Mouse (Mus musculus): ENCODE measurements at regions not wholly inside any gene's neighbourhood (a gene's known extent, or its start where the extent isn't known, plus 50 kb on each side); places are given as distances from the start of the nearest gene placed in this dataset.

- WGBS, result 76% methylated on average over 6 of the region's 6 CpGs
Measured at GRCm38 (mm10) chr9:112909311-112910101, 673.8 kb upstream of the Arpp21 start.

DNA sequence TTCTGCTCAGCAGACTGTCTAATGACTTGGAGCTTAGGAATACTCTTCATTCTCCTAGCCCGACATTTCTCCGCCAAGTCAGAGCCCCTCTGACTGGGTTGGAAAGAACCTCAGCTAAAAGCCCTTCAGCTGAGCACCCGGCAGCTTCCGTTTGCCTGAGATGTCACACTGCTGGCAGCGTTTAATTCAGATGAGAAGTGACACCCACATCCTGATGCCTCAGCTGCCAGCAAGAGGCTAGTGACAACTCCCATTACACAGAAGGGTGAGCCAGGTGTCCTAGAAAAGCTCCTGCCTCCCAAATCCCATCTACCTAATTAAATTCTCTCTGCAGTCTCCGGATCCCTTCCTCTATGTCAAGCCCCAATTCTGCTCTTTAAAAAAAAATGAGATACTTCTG lies 670.2 kb upstream of the Arpp21 start:
- Histone ChIP-seq H3K9ac (no peak overlapping the region), H3K9me3 (replicated peaks) (no peaks in the 10 kb centered on the region), H3K36me3 (ENCODE audit: poor library complexity, severe bottlenecking) (no peaks in the 10 kb centered on the region), H3K4me3 (no peak overlapping the region), H3K27ac (no peak overlapping the region), H3K27me3 (no peaks in the 10 kb centered on the region), H3K4me1 (no peaks in the 10 kb centered on the region), H3K4me2 (no peak overlapping the region)
- no peak for ATAC-seq
- 86% methylated on average over 6 of the region's 6 CpGs for WGBS

More at GRCm38 (mm10) chr9:112909311-112910101, 673.8 kb upstream of the Arpp21 start:
- Histone ChIP-seq H3K9me3 (replicated peaks) (no peaks in the 10 kb centered on the region), H3K27me3 (no peaks in the 10 kb centered on the region), H3K4me1 (no peaks in the 10 kb centered on the region), H3K27ac (no peak overlapping the region), H3K9ac (no peak overlapping the region), H3K36me3 (ENCODE audit: poor library complexity, severe bottlenecking) (no peaks in the 10 kb centered on the region), H3K4me2 (no peak overlapping the region), H3K4me3 (no peak overlapping the region)
- ATAC-seq, result no peak

GRCm38 (mm10) chr9:112864921-112865320 lies 629.2 kb upstream of the Arpp21 start:
- Histone ChIP-seq H3K4me3 (no peak overlapping the region), H3K9me3 (replicated peaks) (no peaks in the 10 kb centered on the region), H3K4me2 (no peak overlapping the region), H3K36me3 (ENCODE audit: poor library complexity, severe bottlenecking) (no peaks in the 10 kb centered on the region), H3K27me3 (no peaks in the 10 kb centered on the region), H3K9ac (no peak overlapping the region), H3K27ac (no peak overlapping the region), H3K4me1 (peaks cover 9% of the 10 kb centered on the region; the same call in 1 of the 2 replicates)
- WGBS, result 88% methylated on average over 1 of the region's 1 CpGs
- no peak for ATAC-seq

DNA sequence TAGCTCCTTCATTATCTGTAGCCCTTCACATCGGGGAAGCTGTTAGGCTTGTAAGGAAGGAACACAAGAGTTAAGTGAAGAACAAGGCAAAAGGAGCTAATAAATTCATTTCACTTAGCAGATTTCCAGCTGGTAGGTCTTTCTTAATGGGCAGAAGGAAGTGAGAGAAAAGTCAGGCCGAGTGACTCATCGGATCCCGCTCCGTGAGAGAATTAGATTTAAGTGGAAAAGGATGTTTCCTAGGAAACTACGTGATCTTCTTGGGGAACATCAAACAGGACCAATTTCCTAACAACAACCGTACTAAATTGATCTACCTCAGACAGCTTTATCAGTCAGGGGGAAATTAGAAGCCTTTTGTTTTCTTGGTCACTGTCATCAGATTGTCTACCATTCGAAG lies 625.4 kb upstream of the Arpp21 start:
- H3K27me3 ChIP-seq, result no peaks in the 10 kb centered on the region
- H3K9ac ChIP-seq, result no peak overlapping the region
- WGBS, result 70% methylated on average over 8 of the region's 8 CpGs
- H3K27ac ChIP-seq, result no peak overlapping the region
- H3K36me3 ChIP-seq (ENCODE audit: poor library complexity, severe bottlenecking), result no peaks in the 10 kb centered on the region
- no peaks in the 10 kb centered on the region for H3K9me3 ChIP-seq (replicated peaks)
- no peak for ATAC-seq
- H3K4me1 ChIP-seq, result peaks cover 9% of the 10 kb centered on the region; the same call in 1 of the 2 replicates
- H3K4me3 ChIP-seq, result no peak overlapping the region
- no peak overlapping the region for H3K4me2 ChIP-seq

DNA sequence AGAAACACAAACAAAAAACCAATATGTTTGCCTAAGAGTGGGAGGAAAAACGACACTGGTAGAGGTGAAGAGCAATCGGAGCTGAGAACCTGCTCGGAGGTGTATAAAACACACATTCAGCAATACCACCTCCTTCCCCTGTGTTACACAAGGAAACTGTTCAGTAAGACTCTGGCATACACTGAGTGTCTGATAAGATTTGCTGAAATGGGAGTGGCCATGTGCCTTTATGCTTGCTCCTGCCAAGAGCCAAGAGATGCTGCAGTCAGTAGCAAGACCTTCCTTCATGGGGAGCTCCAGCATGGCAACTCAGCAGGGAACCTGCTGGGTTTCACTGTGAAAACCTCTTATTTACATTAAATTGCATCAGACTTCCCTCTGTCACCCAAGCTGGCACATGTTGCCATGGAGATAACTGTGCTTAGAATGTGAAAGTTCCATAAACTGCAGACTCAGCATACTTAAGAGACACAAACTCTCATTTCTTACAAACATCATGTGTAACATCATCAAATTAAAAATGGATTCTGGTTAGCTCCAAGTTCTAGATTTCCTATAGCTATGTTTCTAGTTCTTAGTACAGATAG lies 624.7 kb upstream of the Arpp21 start:
- H3K27me3 ChIP-seq, result no peaks in the 10 kb centered on the region
- WGBS, result 88% methylated on average over 3 of the region's 3 CpGs
- no peak overlapping the region; the same call in 1 of the 2 replicates for H3K27ac ChIP-seq
- H3K9me3 ChIP-seq (replicated peaks), result no peaks in the 10 kb centered on the region
- no peak for ATAC-seq
- no peaks in the 10 kb centered on the region for H3K36me3 ChIP-seq (ENCODE audit: poor library complexity, severe bottlenecking)
- peaks cover 9% of the 10 kb centered on the region; the same call in 1 of the 2 replicates for H3K4me1 ChIP-seq
- no peak overlapping the region for H3K4me3 ChIP-seq
- no peak overlapping the region for H3K9ac ChIP-seq
- H3K4me2 ChIP-seq, result no peak overlapping the region

DNA sequence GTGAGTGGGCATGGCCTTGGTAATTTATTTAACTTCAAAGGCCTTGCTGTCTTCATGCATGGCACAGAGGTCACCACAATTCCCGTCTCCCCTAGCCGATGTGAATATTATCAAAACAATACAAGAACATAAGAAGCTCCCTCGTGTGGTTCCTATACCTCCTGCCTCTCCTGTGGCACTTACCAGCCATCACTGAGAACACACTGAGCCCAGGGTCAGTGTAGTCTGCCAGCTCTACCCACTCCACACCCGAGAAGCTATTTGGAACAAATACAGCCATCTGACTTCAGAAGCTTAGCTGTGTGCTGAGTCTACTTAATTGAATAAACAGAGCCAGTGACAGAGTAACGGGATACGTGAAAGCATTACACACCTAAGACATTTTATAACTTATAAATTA lies 605.7 kb upstream of the Arpp21 start:
- H3K27me3 ChIP-seq, result no peaks in the 10 kb centered on the region
- no peak for ATAC-seq
- no peak overlapping the region for H3K27ac ChIP-seq
- H3K4me2 ChIP-seq, result no peak overlapping the region
- no peak overlapping the region for H3K9ac ChIP-seq
- no peaks in the 10 kb centered on the region for H3K4me1 ChIP-seq
- no peak overlapping the region for H3K4me3 ChIP-seq
- 74% methylated on average over 6 of the region's 6 CpGs for WGBS
- H3K36me3 ChIP-seq (ENCODE audit: poor library complexity, severe bottlenecking), result no peaks in the 10 kb centered on the region
- H3K9me3 ChIP-seq (replicated peaks), result no peaks in the 10 kb centered on the region

GRCm38 (mm10) chr9:112839071-112839793 lies 603.5 kb upstream of the Arpp21 start:
- WGBS, result 80% methylated on average over 7 of the region's 7 CpGs
- no peaks in the 10 kb centered on the region for H3K4me1 ChIP-seq
- H3K27ac ChIP-seq, result no peak overlapping the region
- ATAC-seq, result no peak
- H3K4me2 ChIP-seq, result no peak overlapping the region
- H3K27me3 ChIP-seq, result no peaks in the 10 kb centered on the region
- no peaks in the 10 kb centered on the region for H3K36me3 ChIP-seq (ENCODE audit: poor library complexity, severe bottlenecking)
- H3K4me3 ChIP-seq, result no peak overlapping the region
- no peaks in the 10 kb centered on the region for H3K9me3 ChIP-seq (replicated peaks)
- H3K9ac ChIP-seq, result no peak overlapping the region

DNA sequence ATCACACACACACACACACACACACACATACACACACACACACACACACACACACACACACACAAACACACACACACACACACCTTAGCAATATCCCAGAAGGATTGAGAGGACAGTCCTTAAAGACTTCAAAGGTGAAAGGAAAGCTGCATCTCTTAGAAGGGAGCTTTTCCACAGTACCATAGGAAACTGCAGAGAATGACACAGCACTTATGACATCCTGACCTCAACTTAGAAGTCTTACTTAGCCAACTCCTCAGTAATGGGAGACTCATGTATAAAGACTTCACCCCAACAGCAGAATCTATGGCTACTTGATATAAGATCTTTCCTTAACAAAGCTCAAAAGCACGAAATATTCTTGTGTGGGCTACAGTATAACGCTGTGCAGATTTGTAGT lies 601.8 kb upstream of the Arpp21 start:
- H3K4me1 ChIP-seq, result no peaks in the 10 kb centered on the region
- no peaks in the 10 kb centered on the region for H3K9me3 ChIP-seq (replicated peaks)
- no peak for ATAC-seq
- no peaks in the 10 kb centered on the region for H3K27me3 ChIP-seq
- no peak overlapping the region for H3K4me3 ChIP-seq
- H3K9ac ChIP-seq, result no peak overlapping the region
- 93% methylated on average over 2 of the region's 2 CpGs for WGBS
- no peak overlapping the region for H3K27ac ChIP-seq
- H3K4me2 ChIP-seq, result no peak overlapping the region
- no peaks in the 10 kb centered on the region for H3K36me3 ChIP-seq (ENCODE audit: poor library complexity, severe bottlenecking)

DNA sequence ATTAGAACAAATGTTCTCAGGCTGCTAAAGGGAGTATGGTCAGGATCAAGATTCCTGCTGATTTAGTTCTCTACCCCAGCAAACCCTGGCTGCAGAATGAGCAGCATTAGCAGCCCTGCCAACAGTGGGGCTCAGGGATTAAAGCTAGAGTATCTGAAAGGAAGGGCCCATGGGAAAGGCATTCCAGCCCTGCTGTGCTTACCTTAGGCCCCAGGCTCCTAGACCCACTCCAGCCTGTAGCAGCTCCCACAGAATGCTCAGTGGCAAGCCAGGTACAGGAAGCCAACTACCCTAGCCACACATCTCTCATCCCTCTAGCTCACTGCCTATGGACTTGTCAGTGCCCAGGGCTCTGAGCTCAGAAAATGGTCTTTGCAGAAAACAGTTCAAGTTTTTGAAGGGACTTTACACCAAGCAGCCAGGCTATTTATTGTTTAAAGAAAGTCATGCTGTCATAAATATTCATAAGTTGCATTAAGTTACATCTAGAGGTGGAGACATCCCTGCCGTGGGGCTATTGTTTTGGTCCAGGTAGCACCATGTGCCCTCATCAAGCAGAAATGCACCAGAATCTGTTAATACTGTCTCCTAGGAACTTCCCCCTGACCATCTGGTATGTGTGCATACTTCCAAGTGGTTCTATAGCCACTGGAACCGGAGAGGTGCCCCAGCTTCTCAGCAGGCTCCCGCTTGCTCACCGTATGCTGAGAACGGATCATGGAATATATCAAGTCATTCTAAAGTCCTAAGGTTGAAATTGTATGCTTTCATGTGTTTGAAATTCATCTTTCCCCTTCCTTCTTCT lies 598.9 kb upstream of the Arpp21 start:
- no peaks in the 10 kb centered on the region for H3K9me3 ChIP-seq (replicated peaks)
- H3K27ac ChIP-seq, result no peak overlapping the region
- H3K4me2 ChIP-seq, result no peak overlapping the region
- no peaks in the 10 kb centered on the region for H3K4me1 ChIP-seq
- 78% methylated on average over 5 of the region's 5 CpGs for WGBS
- H3K36me3 ChIP-seq (ENCODE audit: poor library complexity, severe bottlenecking), result no peaks in the 10 kb centered on the region
- no peak overlapping the region for H3K9ac ChIP-seq
- no peak overlapping the region for H3K4me3 ChIP-seq
- ATAC-seq, result no peak
- no peaks in the 10 kb centered on the region for H3K27me3 ChIP-seq

DNA sequence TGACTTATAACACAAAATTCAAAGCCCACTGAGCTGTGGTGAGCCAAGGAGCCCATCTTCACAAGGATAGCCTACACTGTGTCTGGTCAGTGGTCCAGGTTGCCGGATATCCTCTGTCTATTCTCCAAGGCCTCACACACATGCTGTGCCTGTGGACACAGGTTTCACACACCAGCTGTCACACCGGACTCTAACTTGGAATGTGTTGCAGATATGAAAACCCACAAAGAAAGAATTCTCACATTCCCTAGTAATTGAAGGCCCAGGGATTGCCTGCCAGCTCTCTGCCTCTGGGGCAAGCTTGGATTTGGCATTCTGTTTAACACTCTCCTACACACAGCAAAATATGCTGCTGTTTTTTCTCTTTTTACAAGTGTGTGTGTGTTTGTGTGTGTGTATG lies 595.4 kb upstream of the Arpp21 start:
- H3K27ac ChIP-seq, result no peak overlapping the region; the same call in 1 of the 2 replicates

DNA sequence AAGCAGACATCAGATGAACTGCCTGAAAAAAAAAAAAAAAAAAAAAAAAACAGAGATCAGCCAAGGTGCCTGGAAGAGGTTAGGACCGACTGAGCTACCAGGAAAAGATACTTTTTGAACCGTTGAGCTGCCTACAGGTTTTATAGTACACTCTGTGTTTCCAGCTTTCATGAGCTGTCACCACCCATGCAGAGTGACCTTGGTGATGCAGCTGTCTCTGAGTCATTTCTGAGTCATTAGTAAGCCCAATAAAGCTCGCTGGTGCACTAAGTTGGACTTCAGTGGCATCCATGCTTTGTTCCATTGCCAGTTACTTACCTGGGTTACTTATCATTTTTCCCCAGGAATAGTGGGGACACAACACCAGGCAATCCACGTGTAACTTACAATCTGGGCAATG lies 592.9 kb upstream of the Arpp21 start:
- Histone ChIP-seq H3K9me3 (replicated peaks) (no peaks in the 10 kb centered on the region), H3K4me2 (no peak overlapping the region), H3K4me1 (no peaks in the 10 kb centered on the region), H3K4me3 (no peak overlapping the region), H3K27me3 (no peaks in the 10 kb centered on the region), H3K27ac (no peak overlapping the region), H3K9ac (no peak overlapping the region), H3K36me3 (ENCODE audit: poor library complexity, severe bottlenecking) (no peaks in the 10 kb centered on the region)
- 75% methylated on average over 4 of the region's 4 CpGs for WGBS
- no peak for ATAC-seq

More for the DNA sequence above, 595.4 kb upstream of the Arpp21 start:
- Histone ChIP-seq H3K27me3 (no peaks in the 10 kb centered on the region), H3K4me1 (no peaks in the 10 kb centered on the region), H3K36me3 (ENCODE audit: poor library complexity, severe bottlenecking) (no peaks in the 10 kb centered on the region), H3K9me3 (replicated peaks) (no peaks in the 10 kb centered on the region), H3K9ac (no peak overlapping the region), H3K4me3 (no peak overlapping the region), H3K4me2 (no peak overlapping the region)
- no peak for ATAC-seq
- WGBS, result 80% methylated on average over 2 of the region's 2 CpGs

- H3K27me3 ChIP-seq, result no peaks in the 10 kb centered on the region
- WGBS, result 53% methylated on average over 5 of the region's 5 CpGs
- H3K4me2 ChIP-seq, result no peak overlapping the region
- H3K4me3 ChIP-seq, result no peak overlapping the region
- no peaks in the 10 kb centered on the region for H3K9me3 ChIP-seq (replicated peaks)
- no peak for ATAC-seq
- no peaks in the 10 kb centered on the region for H3K4me1 ChIP-seq
- H3K27ac ChIP-seq, result no peak overlapping the region
- no peaks in the 10 kb centered on the region for H3K36me3 ChIP-seq (ENCODE audit: poor library complexity, severe bottlenecking)
- no peak overlapping the region for H3K9ac ChIP-seq
Measured at GRCm38 (mm10) chr9:112826592-112826991, 590.9 kb upstream of the Arpp21 start.

Data from forebrain, embryonic 13.5 days (tissue).